Mouse (Mus musculus) thymus, adult 2 months (tissue): Measurements from ENCODE around the gene Ptcd1. TPM values are rescaled to one million over a fixed set of nuclear protein-coding genes. Genes with fewer than 3 reads are reported as not detected.
A peak's percentile ranks its signal among the peaks of the same experiment; 100 is the strongest.
"Not testable (repeated sequence)": the region's sequence is repeated elsewhere in the genome, so short reads cannot be mapped to it uniquely, and the experiment has no call there.

Experiments
- DNase-seq: peaks from one replicate; pipeline ENCODE4 v3.0.0; 2021
- H3K27ac ChIP-seq: fragments of 200-500 bp; 2 replicates; pipeline ENCODE4 v1.5.1; 2012; ENCODE audit warnings: low read length, control low read depth; ENCODE audit not compliant: control insufficient read depth, insufficient read depth
- H3K27me3 ChIP-seq: fragments of 200-500 bp; 2 replicates; pipeline ENCODE4 v1.6.1; 2012; ENCODE audit warnings: mild to moderate bottlenecking, low read length, moderate library complexity, mixed read lengths; ENCODE audit not compliant: control insufficient read depth, insufficient read depth
- H3K36me3 ChIP-seq: fragments of 200-500 bp; 2 replicates; pipeline ENCODE4 v1.6.1; 2012; ENCODE audit warnings: mild to moderate bottlenecking, low read length, moderate library complexity; ENCODE audit not compliant: control insufficient read depth, insufficient read depth
- H3K4me1 ChIP-seq: fragments of 200-500 bp; replicated peaks from 2 replicates; pipeline ENCODE4 v1.6.1; 2012; ENCODE audit warnings: low read length; ENCODE audit not compliant: control insufficient read depth, insufficient read depth
- H3K4me3 ChIP-seq: fragments of 200-500 bp; 2 replicates; pipeline ENCODE4 v1.5.1; 2012; ENCODE audit warnings: mild to moderate bottlenecking, low read length, control low read depth, moderate library complexity; ENCODE audit not compliant: control insufficient read depth, insufficient read depth
- CTCF ChIP-seq: fragments of 200-500 bp; IDR thresholded peaks from 2 replicates; pipeline ENCODE4 v1.5.1; 2012; ENCODE audit warnings: mild to moderate bottlenecking, control low read depth, low read length, moderate library complexity, borderline replicate concordance; ENCODE audit not compliant: control insufficient read depth, poor library complexity, insufficient read depth; ENCODE audit errors: extremely low read depth
- POLR2A ChIP-seq: fragments of 200-500 bp; IDR thresholded peaks from 2 replicates; pipeline ENCODE4 v1.6.1; 2012; ENCODE audit warnings: mild to moderate bottlenecking, low read length, control low read depth, moderate library complexity; ENCODE audit not compliant: control insufficient read depth, poor library complexity, insufficient read depth; ENCODE audit errors: extremely low read depth
- WGBS: fragments of 180-500 bp; shearing (Covaris S2); methylation state at CpG from one replicate; pipeline ENCODE4 v1.1.7; 2018; 5-methylcytosine and 5-hydroxymethylcytosine counted together
- polyA plus RNA-seq: library from polyadenylated mRNA; depleted of rRNA; stranded (reverse); fragments of >200 nt; gene quantifications from 2 replicates; pipeline ENCODE4 v1.2.3, GENCODE M21; 2012

Gene Ptcd1
- polyA plus RNA-seq, 1 experiment, result 14.9 TPM

DNA sequence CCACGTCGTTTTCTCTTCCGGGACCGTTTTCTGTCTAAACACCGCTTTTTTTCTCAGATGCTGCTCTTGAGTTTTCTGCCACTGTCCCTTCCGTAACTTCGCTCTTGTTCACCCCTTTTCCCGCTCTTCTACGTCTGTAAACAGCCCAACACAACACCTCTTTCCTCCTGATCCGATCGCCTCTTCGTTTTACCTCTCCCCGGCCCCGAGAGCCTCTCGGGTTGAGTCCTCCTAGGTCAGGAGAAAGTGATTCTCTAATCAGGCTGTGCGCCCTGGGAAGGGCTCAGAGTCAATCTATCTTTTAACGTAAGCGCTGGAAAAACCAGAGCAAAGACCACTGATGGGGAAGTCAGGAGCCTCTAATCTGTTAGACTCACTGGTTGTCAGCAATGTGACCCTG lies 26.3 kb downstream of the Ptcd1 start:
- Histone ChIP-seq H3K4me1 (peaks cover 9% of the 10 kb centered on the region), H3K27ac (peak overlapping the region; percentile 76), H3K27me3 (no peaks in the 10 kb centered on the region), H3K4me3 (peak overlapping the region; percentile 87), H3K36me3 (peaks cover 35% of the 10 kb centered on the region)
- TF ChIP-seq POLR2A (no peak), CTCF (no peak)
- peak; percentile 27 for DNase-seq
- under 1% methylated on average over 18 of the region's 18 CpGs for whole genome bisulfite sequencing

DNA sequence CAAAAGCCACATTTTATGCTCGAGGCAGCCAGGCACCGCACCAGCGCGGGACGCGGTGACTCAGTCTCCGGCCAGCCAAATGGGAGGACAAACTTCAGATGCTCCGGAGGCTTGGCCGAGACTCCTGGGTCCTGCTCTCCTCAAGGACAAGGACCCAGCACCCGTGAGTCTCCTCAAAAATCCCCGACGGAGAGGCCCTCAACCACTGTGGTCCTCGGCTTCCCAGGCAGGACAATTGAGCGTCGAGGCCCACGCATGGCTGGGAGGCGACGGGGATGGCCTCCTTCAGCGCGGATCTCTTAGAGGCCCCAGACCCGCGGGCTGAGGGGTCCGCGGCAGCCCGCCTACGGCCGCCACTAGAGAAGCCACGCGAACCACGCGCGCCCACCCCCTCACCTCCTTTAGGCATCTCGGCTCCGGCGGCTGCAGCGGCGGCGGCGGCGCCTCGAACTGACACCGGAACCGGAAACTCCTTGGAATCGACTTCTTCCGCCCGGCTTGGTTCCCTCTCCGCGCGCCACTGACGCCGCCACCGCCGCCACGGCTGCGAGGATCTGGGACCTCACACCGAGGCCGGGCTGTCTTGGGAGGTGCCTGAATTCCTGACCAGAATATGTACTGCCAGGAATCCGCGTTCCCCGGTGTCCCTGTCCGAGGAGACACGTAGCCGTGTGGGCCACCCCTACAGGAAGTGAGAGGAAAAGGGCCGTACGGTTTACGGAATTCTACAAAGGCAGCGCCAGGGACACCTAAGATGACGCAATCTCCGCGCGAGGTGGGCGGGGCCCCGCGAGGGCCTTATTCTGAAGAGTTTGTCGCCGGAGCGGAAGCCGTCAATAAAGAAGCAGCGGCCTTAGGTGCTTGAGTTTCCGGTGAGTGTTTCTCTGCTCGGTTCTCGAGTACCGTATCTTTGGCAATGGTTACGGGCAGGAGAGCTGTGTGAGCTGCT lies 27.1 kb downstream of the Ptcd1 start, which contains the start of the genes Pdap1 and Bud31:
TSS of gene Pdap1 (minus strand) at position 668 of the 949 bp plus-strand sequence.
TSS of gene Bud31 (plus strand) at position 792 of the 949 bp plus-strand sequence.
- WGBS, result under 1% methylated on average over 84 of the region's 84 CpGs
- H3K4me3 ChIP-seq, result peak within 1 kb of the TSS; percentile 87
- DNase-seq, result peak; percentile 93
- H3K4me1 ChIP-seq, result peaks cover 9% of the 10 kb centered on the region
- TF ChIP-seq POLR2A, result peak; percentile 74
- TF ChIP-seq CTCF, result 0 out of 2 replicates have a peak, but pooled peaks have one; percentile 12
- H3K27ac ChIP-seq, result peak within 1 kb of the TSS; percentile 76
- peaks cover 32% of the 10 kb centered on the region for H3K36me3 ChIP-seq
- no peaks in the 10 kb centered on the region for H3K27me3 ChIP-seq

DNA sequence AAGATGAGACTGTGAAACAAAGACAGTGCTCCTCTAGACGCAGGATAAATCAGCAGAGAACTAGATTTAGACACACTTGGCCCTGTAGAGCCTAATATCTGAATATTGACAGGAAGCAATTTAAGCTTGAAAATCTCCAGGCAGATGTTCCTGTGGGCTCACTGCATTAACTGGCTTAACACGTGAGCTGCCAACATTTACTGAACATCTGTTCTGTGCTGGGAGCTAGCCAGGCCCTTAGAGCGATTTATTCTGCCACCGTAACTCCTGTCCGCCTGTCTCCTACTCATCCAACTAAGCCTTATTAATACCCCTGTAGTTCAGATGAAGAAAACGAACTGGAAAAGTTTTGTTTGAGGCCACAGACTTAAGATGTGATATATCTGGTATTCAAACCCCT lies 28.1 kb downstream of the Ptcd1 start:
- no peaks in the 10 kb centered on the region for H3K27me3 ChIP-seq
- peaks cover 38% of the 10 kb centered on the region for H3K36me3 ChIP-seq
- TF ChIP-seq POLR2A, result no peak
- no peak for TF ChIP-seq CTCF
- DNase-seq, result no peak
- H3K27ac ChIP-seq, result no peak overlapping the region
- H3K4me1 ChIP-seq, result peaks cover 9% of the 10 kb centered on the region
- H3K4me3 ChIP-seq, result no peak overlapping the region
- WGBS, result 11% methylated on average over 6 of the region's 6 CpGs

DNA sequence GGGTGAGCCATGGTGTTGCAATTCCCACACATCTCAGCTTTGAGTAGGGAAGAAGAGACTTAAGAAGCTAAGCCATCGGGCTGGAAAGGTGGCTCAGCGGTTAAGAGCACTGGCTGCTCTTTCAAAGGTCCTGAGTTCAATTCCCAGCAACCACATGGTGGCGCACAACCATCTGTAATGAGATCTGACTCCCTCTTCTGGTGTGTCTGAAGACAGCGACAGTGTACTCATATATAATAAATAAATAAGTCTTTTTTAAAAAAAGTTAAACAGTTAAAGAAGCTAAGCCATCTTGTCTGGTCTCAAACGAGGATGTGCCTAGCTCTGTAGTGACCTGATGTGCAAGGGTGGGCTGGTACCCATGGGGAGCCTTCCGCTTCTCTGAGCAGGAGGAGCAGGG lies 33.6 kb downstream of the Ptcd1 start:
- not testable (repeated sequence) for H3K4me3 ChIP-seq
- H3K36me3 ChIP-seq, result peaks cover 64% of the 10 kb centered on the region
- 97% methylated on average over 6 of the region's 6 CpGs for WGBS

DNA sequence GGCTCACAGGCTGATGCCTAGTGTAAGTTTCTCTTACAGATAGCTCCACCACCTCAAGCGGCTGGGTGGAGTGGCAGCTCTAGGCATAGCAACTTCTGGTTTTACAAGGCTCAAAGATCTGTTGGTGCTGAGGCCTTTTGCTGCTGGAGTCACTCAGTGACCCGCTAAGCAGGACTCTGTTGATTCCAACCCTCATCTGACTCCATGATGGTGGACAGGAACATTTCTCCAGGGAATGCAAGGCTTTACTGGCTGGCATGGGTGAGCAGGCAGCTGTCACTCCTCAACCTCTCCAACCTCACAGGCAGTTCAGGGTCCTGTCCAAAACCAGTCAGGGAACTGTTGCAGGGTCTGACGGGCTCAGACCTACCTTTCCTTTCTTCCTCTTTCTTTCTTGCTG lies 35.9 kb downstream of the Ptcd1 start:
- H3K27ac ChIP-seq, result no peak overlapping the region
- no peak for DNase-seq
- no peaks in the 10 kb centered on the region for H3K27me3 ChIP-seq
- H3K4me3 ChIP-seq, result no peak overlapping the region
- no peaks in the 10 kb centered on the region for H3K4me1 ChIP-seq
- TF ChIP-seq POLR2A, result no peak
- TF ChIP-seq CTCF, result no peak
- WGBS, result 90% methylated on average over 3 of the region's 3 CpGs
- peaks cover 82% of the 10 kb centered on the region for H3K36me3 ChIP-seq

More for the DNA sequence above, 33.6 kb downstream of the Ptcd1 start:
- DNase-seq, H3K27me3 ChIP-seq, H3K4me1 ChIP-seq, H3K27ac ChIP-seq: not testable (repeated sequence)

DNA sequence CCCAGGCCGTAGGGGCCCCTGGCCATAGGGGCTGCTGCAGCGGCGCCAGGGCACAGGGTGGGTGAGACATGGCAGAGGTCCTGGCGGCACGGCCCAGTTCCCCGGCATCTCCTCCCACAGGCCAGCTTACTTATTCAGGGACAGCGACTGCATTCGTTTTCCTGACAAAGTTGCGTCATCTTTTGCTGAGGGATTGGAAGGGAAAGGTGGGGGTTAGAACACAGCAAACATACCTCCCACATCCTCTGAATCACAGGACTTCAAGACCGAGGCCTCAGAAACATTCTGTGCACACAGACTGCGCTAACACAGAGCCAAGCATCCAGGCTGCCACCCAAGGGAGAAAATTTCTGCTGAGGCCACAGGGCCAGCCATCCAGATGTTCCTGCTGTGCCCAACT lies 36.7 kb downstream of the Ptcd1 start:
- WGBS, result 94% methylated on average over 11 of the region's 11 CpGs
- H3K4me3 ChIP-seq, result no peak overlapping the region
- no peak for DNase-seq
- H3K27ac ChIP-seq, result no peak overlapping the region
- TF ChIP-seq CTCF (no peak), POLR2A (no peak)
- no peaks in the 10 kb centered on the region for H3K27me3 ChIP-seq
- H3K4me1 ChIP-seq, result no peaks in the 10 kb centered on the region
- peaks cover 89% of the 10 kb centered on the region for H3K36me3 ChIP-seq

DNA sequence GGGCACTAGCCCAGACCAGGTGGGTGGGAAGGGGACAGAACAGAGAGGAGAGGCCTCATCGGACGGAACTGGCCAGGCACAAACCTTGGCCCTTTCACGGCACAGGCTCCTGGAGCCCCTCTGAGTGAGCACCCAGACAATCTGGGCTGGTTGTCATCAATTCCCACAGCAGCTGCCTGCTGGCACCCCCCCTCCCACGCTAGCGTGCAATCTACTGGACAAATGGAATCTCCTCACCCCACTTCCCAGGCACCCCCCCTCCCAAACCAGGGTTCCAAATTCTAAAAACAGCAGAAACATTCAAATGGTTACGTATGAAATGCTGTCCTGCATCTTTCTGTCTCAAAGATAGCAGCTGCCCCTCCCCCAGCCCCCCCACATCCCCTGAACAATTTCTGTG lies 37.1 kb downstream of the Ptcd1 start:
- H3K4me3 ChIP-seq, DNase-seq, H3K4me1 ChIP-seq, H3K27me3 ChIP-seq, H3K27ac ChIP-seq: not testable (repeated sequence)
- peaks cover 90% of the 10 kb centered on the region for H3K36me3 ChIP-seq
- 99% methylated on average over 5 of the region's 6 CpGs for WGBS
